18 mouse cellular contexts compared by ENCODE assay signal in genomic region chr3:152333641-152334040, GRCm38 (mm10).
"Had no signal": no experiment of that assay in that cellular context is flagged by ENCODE, and none has a peak within 500 bp of the region (broad histone marks: within the 10 kb centered on the region; RNA-seq: fewer than 3 reads in every experiment).

No protein-coding gene starts in this region.

- H3K9ac ChIP-seq: liver, embryonic 15.5 days; lung, embryonic 15.5 days; midbrain, embryonic 13.5 days; stomach, embryonic 15.5 days had no signal

- H3K27ac ChIP-seq: kidney, postnatal 0 days; layer of hippocampus, adult 2 months; left cerebral cortex, adult 2 months; liver, embryonic 15.5 days; lung, embryonic 15.5 days; midbrain, embryonic 13.5 days; stomach, embryonic 15.5 days had no signal

- H3K4me1 ChIP-seq: liver, embryonic 15.5 days; lung, embryonic 15.5 days; stomach, embryonic 15.5 days had no signal

- H3K4me3 ChIP-seq: layer of hippocampus, adult 2 months; left cerebral cortex, adult 2 months; liver, embryonic 15.5 days; lung, embryonic 15.5 days; midbrain, embryonic 13.5 days; stomach, embryonic 15.5 days had no signal

- H3K27me3 ChIP-seq: liver, embryonic 15.5 days; lung, embryonic 15.5 days; midbrain, embryonic 13.5 days; stomach, embryonic 15.5 days had no signal

- H3K9me3 ChIP-seq: liver, embryonic 15.5 days; lung, embryonic 15.5 days; midbrain, embryonic 13.5 days; stomach, embryonic 15.5 days had no signal

- DNase-seq: kidney, adult 2 months; kidney, postnatal 25 days; layer of hippocampus, adult 9-11 months; lung, adult 18-20 months; lung, postnatal 10 days; lung, postnatal 36 days; right cerebral cortex, postnatal 25 days; spleen, adult 18-20 months; thymus, adult 18-20 months; thymus, postnatal 36 days had no signal

- ATAC-seq: midbrain, embryonic 13.5 days had no signal

- H3K4me2 ChIP-seq: liver, embryonic 11.5 days; liver, embryonic 15.5 days; lung, embryonic 15.5 days; midbrain, embryonic 13.5 days; stomach, embryonic 15.5 days had no signal
